Mouse (Mus musculus): ENCODE data around the gene Taok3.
A peak's percentile ranks its signal among the peaks of the same experiment; 100 is the strongest.

Gene Taok3

DNA sequence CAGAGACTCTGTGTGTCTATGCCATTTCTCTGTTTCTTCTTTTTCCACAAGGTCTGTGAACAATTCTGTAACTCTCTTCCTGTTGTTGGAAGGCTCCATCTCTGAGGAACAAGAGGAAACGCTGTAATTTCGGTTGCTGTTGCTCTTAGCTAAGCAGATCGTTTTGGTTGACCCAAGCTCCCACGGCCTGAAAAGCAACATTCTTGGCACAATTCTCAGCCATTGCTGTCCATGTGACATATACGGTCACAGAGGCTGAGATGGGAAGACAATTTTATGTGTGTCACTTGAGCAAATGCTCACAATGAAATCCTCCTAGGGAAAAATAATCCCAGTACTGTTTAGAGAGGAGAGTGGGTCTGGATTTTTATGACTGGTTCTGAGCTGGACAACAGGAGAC is 62.0 kb downstream of the Taok3 start:
- no peak for DNase-seq (ENCODE audit: low read depth, low spot score)

- no peak for DNase-seq (ENCODE audit: low read depth, low spot score)
Measured at GRCm38 (mm10) chr5:117182411-117182810, 62.5 kb downstream of the Taok3 start.

DNA sequence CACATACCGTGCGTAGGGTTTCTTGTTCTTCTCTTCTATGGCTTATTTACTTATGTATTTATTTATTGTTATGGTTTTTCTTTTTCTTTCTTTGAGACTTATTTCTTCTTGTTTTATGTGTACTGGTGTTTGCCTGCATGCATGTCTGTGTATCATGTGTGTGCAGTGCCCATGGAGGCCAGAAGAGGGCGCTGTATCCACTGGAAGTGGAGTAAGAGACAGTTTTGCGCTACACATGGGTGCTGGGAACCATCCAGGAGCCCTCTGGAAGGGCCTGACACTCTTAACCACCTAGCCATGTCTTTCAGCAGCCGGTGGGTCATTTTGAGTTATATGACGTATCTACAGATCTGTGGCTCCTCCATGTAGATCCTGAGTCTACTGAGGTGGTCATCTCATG is 64.9 kb downstream of the Taok3 start:
- DNase-seq (ENCODE audit: low read depth, low spot score): no peak

DNA sequence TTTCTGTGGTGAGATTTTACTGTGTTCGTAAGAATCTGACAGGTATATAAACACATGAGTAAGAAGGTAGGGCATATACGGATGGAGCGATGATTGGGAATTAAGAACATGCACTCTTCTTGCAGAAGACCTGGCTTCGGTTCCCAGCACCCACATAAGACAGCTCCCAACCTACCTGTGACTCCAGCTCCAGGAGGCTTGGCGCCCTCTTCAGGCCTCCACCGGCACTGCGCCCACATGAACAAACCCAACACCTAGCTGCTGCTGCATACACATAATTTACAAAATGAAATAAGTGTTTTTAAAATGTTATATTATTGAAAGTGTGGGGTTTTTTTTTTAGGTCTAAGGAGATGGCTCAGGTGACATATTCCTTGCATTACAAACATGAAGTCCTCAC is 65.7 kb downstream of the Taok3 start:
- no peak for DNase-seq (ENCODE audit: low read depth, low spot score)

GRCm38 (mm10) chr5:117192061-117192460 is 72.1 kb downstream of the Taok3 start:
- DNase-seq (ENCODE audit: low read depth, low spot score): no peak

GRCm38 (mm10) chr5:117193748-117194147 is 73.8 kb downstream of the Taok3 start:
- DNase-seq (ENCODE audit: low read depth, low spot score): no peak

- no peak for DNase-seq (ENCODE audit: low read depth, low spot score)
Measured at GRCm38 (mm10) chr5:117194672-117195071, 74.7 kb downstream of the Taok3 start.

DNA sequence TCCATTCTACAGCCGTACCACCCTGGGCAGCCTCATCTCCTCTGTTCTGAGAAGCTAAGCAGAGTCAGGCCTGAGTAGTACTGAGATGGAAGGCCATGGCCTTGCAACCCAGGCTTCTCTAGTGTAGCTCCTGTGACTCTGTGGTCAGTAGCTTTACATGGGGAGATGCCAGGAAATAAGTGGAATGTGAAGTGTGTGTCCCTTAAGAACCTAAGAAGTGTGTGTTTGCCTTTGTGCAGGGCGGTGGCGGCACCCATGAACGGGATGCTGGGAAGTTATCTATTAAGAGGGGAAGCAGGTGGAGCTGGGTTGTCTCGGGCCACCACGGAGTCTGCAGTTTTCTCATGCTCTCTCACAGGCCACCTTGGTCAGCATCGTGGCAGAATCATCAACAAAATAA is 76.6 kb downstream of the Taok3 start:
- no peak for DNase-seq (ENCODE audit: low read depth, low spot score)

DNA sequence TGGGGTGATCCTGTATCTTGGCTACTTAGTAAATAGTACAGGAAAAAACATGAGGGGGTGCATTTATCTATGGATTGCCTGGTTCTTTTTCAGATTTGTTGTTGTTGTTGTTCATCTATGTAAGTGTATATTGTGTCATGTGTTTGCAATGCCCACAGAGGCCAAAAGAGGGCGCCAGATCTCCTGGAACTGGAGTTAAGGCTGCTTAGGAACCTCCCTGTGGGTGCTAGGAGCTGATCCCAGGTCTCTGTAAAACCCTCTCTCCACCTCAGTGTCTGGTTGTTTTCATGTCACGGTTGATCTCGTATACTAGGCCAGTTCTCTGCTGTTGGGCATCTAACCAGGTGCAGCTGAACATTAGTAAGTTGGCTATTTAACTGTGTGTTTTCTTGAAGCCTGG is 78.5 kb downstream of the Taok3 start:
- DNase-seq (ENCODE audit: low read depth, low spot score): no peak

DNA sequence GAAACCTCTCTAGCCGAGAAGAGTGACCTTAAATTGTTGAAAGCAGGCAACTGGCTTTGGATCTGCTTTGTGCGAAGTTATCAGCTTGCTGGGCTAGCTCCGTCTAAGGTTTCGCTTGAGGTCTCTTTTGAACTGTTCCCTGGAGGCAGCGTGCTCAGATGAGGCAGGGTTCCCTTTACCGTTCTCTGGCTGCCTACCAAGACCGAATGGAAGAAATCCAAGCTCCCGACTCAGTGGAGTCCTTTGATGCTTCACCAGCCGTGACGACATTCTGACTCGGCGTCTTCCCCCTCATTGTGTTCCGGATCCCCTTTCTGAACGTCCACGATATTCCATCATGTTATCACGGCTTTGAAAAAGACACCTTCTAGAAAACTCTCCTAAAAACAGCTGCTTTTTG is 87.4 kb downstream of the Taok3 start:
- no peak for DNase-seq (ENCODE audit: low read depth, low spot score)

GRCm38 (mm10) chr5:117214016-117214415 is 94.1 kb downstream of the Taok3 start:
- no peak for DNase-seq (ENCODE audit: low read depth, low spot score)

GRCm38 (mm10) chr5:117231059-117231458 is 111.1 kb downstream of the Taok3 start:
- DNase-seq (ENCODE audit: low read depth, low spot score): no peak

DNA sequence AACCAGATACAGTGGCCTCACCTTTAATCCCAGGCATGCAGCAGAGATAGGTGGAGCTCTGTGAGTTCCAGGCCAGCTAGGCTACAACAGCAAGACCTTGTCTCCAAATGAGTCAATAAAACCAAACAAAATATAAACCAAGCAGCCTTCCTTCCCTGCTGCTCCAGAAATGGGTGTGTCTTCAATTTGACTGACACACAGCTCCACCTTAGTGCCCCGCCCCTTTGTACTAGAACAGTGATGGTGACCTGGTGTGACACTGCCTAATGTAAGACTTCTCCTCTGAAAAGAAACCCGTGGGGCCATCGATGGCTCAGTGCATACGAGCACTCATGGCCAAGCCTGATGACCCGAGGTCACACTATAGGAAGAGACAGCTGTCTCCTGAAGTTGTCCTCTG is 116.6 kb downstream of the Taok3 start:
- no peak for DNase-seq (ENCODE audit: low read depth, low spot score)

DNA sequence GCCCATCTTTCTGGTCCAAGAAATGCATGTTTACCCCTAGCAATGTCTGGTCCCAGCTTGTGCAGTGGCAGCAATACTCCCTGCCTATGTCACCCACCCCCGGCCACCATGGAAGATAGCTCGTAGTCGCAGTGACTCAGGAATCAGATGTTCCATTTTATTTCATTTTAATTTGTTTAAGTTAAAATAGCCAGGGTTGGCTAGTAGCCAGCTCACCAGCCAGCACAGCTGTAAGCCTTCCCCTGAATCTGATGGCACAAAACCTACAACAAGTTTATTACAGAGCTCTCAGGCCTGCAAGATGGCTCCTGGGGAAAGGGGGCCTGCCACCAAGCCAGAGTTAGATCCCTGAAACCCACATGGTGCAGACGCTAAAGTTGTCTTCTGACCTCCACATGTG is 119.2 kb downstream of the Taok3 start:
- DNase-seq (ENCODE audit: low read depth, low spot score): no peak

DNA sequence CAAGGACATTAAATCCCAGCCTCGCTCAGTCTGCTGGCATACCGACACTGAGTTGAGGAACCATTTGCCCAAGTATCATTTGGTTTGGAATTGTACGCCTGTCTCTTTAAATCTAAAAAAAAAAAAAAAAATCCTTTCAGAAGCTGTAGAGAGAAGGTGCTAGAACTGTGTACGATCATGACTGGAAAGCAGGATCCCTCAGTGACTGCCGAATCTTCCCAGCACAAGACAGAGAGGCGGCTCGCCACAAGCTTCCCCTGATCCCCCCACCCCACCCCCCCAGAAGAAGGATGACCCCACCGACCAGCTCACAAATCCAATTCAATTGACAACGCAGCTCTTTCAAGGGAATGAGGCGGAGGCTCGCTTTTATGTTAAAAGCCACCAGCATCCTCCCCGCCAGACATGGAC is 120.4 kb downstream of the Taok3 start:
- no peak for DNase-seq (ENCODE audit: low read depth, low spot score)

DNA sequence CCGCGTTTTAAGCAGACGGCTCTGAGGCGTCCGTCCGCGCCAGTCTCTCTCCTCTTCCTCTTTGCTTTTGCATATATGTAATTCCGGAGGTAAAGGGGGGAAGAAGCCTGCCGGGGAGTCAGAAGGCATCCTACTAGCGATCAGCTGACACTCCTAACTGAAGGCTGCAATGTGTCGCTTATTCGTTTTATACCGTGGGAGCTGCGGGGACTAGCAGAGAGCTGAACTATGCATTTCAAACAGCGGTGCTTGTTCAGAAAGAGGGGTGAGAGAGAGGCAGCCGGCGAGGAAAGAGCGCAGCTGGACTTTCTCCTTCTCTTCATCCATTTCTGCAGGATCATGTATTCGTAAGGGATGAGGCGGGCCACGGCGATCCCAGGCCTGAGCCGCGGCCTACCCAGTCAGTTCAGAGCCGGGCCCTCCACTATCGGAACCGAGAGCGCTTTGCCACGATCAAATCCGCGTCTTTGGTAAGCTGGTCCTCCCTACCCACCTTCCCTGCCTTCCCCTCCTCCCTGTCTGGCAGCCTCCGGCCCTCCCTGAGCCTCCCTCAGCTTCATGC is 120.9 kb downstream of the Taok3 start:
- peak; percentile 9 for DNase-seq (ENCODE audit: low read depth, low spot score)

GRCm38 (mm10) chr5:117241935-117242531 is 122.1 kb downstream of the Taok3 start:
- DNase-seq (ENCODE audit: low read depth, low spot score): no peak

DNA sequence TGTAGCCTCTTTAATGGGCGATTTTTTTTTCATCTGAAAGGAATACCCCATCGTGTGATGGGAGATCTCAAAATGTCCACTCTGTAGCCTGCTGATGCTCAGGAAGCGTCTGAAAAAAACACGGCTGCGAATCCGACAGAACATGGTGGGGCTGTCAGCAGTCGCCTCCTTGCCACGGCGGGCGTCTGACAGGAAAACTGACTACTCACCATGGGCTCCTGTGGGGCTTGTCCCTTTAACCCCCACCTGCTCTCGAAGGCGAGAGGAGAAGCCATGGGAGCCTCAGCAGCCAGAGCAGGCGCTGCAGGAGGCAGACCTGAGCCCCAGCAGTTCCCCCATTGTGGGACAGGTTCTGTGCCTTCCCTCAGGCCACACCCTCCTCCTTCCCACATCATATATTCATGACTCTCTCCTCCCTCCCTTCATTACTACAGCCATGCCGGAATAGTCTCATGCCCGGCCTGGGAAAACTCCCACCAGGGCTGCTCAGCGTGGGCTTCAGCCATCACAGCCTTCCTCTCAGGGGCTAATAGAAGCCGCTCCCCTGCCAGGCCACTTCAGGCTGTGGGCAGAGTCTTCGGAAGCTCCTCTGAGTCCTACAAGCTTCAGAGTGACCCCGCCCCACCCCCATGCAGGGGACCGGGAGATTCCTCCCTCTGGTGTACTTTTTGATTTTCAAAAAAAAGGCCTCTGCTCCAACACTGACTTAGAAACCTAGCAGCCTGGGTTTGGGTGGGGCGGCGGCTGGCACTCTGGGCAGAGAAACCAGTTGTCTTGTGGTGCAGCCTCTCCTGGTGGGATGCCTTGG is 122.9 kb downstream of the Taok3 start:
- DNase-seq (ENCODE audit: low read depth, low spot score): no peak

- DNase-seq (ENCODE audit: low read depth, low spot score): no peak
Measured at GRCm38 (mm10) chr5:117245170-117245569, 125.2 kb downstream of the Taok3 start.

DNA sequence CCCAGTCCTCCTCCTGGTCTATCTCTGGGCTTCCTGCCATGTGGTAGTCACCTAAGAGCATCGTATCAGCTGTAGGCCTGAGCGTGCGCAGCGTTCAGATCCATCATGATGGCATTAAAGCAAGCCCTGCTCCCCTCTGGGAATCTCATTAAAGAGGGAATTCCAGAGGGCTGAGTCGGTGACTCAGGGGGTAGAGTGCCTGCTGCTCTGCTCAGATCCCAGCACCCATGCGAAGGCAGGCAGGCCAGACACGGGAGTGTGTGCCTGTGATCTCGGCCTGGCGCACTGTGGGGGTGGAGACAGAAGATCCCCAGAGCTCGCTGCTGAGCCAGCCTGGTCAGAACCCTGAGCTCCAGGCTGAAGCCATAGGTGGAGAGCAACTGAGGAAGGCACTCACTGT is 128.4 kb downstream of the Taok3 start:
- no peak for DNase-seq (ENCODE audit: low read depth, low spot score)

DNA sequence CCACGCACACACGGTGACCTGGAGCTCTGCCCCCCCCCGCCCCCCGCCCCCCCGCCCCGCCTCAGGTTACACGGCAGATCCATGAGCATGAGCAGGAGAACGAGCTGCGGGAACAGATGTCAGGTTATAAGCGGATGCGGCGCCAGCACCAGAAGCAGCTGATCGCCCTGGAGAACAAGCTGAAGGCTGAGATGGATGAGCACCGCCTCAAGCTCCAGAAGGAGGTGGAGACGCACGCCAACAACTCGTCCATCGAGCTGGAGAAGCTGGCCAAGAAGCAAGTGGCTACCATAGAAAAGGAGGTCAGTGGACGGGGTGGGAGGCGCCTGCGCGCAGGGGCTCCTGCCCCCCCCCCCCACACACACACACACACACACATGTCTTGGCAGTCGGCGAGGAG is 130.9 kb downstream of the Taok3 start:
- no peak for DNase-seq (ENCODE audit: low read depth, low spot score)

DNA sequence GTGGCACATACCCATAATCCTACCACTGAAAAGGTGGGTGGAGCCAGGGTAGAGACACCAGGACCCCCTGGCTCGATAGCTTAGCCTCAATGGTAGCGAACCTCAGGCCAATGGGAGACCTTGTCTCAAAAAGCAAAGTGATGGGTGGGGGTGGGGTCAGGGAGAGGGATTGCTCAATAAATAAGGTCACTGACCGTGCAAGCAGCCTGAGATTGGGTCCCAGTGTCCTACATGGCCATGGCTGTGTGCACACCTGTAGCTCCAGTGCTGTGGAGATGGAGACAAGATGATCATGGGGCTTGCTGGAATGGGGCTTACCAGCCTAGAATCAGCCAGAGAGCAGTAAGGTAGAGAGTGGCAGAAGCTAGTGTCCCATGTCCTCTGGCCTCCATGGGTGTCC is 131.8 kb downstream of the Taok3 start:
- no peak for DNase-seq (ENCODE audit: low read depth, low spot score)

DNA sequence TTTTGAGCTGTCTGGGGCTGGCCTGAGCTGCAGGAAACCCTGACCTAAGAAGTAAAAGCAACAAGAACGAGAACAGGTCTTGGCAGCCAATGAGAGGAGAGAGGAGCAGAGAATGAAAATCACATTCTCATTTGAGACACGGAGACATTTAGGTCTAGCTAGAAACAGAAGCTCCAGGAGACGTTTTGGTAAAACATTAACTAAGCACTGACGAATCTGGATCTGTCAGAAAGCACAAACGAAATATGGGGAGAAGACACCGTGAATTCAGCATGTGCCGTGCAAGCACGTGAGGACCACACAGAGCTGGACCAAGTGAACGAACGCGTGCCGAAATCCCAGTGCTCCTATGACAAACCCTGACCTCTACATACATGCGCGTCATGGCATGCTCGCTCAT is 138.3 kb downstream of the Taok3 start:
- no peak for DNase-seq (ENCODE audit: low read depth, low spot score)
